Mouse (Mus musculus): ENCODE results near the gene Sugct. TPM values are rescaled to one million over a fixed set of nuclear protein-coding genes. Genes with fewer than 3 reads are reported as not detected.

Sugct gene
- polyA plus RNA-seq, 1 experiment from 2014 or later: 3.5 TPM

- H3K27me3 ChIP-seq: no peaks in the 10 kb centered on the region
- ATAC-seq (ENCODE audit: low FRiP score): no peak
- no peaks in the 10 kb centered on the region for H3K36me3 ChIP-seq
- H3K9ac ChIP-seq: no peak overlapping the region
- no peaks in the 10 kb centered on the region for H3K4me1 ChIP-seq (replicated peaks)
- no peak overlapping the region for H3K4me2 ChIP-seq
- no peak overlapping the region for H3K27ac ChIP-seq
- no peak overlapping the region for H3K4me3 ChIP-seq
- WGBS: 89% methylated on average over 3 of the region's 3 CpGs
- no peaks in the 10 kb centered on the region for H3K9me3 ChIP-seq
Observed at GRCm38 (mm10) chr13:17043426-17044224, 651.7 kb downstream of the Sugct start.

DNA sequence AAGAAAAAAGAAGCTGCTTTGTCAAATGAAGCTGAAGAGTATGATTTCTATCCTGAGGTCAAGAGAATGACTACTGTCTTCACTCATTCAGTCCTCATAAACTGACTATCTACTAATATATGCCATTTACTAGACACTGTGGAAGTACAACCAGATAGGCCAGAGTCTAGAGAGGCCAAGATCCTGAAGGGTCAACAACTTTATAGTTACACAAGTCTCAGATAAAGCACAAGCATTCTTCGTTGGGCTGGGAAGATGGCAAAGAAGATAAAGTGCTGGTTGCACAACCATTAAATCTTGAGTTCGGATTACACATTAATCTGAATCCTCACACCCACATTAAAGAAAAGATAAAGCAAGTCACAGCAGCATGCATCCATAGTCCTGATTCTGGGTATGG, 653.0 kb downstream of the Sugct start:
- Histone ChIP-seq H3K27ac (no peak overlapping the region), H3K4me3 (no peak overlapping the region), H3K27me3 (no peaks in the 10 kb centered on the region), H3K36me3 (no peaks in the 10 kb centered on the region), H3K9ac (no peak overlapping the region), H3K9me3 (no peaks in the 10 kb centered on the region), H3K4me2 (no peak overlapping the region), H3K4me1 (replicated peaks) (no peaks in the 10 kb centered on the region)
- 91% methylated on average over 2 of the region's 2 CpGs for WGBS
- no peak for ATAC-seq (ENCODE audit: low FRiP score)

- H3K9ac ChIP-seq: no peak overlapping the region
- no peak overlapping the region for H3K4me2 ChIP-seq
- no peaks in the 10 kb centered on the region for H3K4me1 ChIP-seq (replicated peaks)
- ATAC-seq (ENCODE audit: low FRiP score): no peak
- H3K4me3 ChIP-seq: no peak overlapping the region
- no peaks in the 10 kb centered on the region for H3K9me3 ChIP-seq
- H3K36me3 ChIP-seq: no peaks in the 10 kb centered on the region
- 82% methylated on average over 2 of the region's 2 CpGs for WGBS
- no peak overlapping the region for H3K27ac ChIP-seq
- H3K27me3 ChIP-seq: no peaks in the 10 kb centered on the region
Observed at GRCm38 (mm10) chr13:17039727-17040126, 655.6 kb downstream of the Sugct start.

- Histone ChIP-seq H3K4me2 (no peak overlapping the region), H3K4me1 (replicated peaks) (no peaks in the 10 kb centered on the region), H3K9me3 (no peaks in the 10 kb centered on the region), H3K27me3 (no peaks in the 10 kb centered on the region), H3K27ac (no peak overlapping the region), H3K4me3 (no peak overlapping the region), H3K9ac (no peak overlapping the region), H3K36me3 (no peaks in the 10 kb centered on the region)
- ATAC-seq (ENCODE audit: low FRiP score): no peak
- 89% methylated on average over 4 of the region's 4 CpGs for WGBS
Observed at GRCm38 (mm10) chr13:17038341-17038740, 657.0 kb downstream of the Sugct start.

DNA sequence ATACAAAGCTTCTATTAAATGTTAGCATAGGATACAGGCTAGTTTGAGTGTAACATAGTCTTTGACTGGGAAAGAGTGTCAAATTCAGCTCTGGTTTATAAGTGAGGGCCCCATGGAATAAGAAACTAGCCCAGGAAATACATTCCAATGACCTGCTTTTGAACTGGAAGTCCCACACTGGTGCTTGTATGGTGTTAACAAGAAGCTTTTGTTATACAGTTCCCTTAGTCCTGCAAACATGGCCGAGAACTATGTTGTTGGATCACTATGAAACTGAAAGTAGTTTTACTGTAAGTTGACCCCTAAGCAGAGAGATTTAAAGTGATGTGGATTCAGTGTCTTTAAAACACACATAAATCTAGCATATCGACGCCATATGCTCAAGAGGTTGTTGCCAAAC, 657.5 kb downstream of the Sugct start:
- no peaks in the 10 kb centered on the region for H3K9me3 ChIP-seq
- H3K27me3 ChIP-seq: no peaks in the 10 kb centered on the region
- no peaks in the 10 kb centered on the region for H3K4me1 ChIP-seq (replicated peaks)
- no peak overlapping the region for H3K27ac ChIP-seq
- WGBS: 89% methylated on average over 3 of the region's 3 CpGs
- no peak overlapping the region for H3K4me2 ChIP-seq
- H3K9ac ChIP-seq: no peak overlapping the region
- no peak overlapping the region for H3K4me3 ChIP-seq
- ATAC-seq (ENCODE audit: low FRiP score): no peak
- no peaks in the 10 kb centered on the region for H3K36me3 ChIP-seq

GRCm38 (mm10) chr13:17030761-17031160, 664.6 kb downstream of the Sugct start:
- WGBS: 86% methylated on average over 1 of the region's 1 CpGs
- H3K4me3 ChIP-seq: no peak overlapping the region
- no peaks in the 10 kb centered on the region for H3K4me1 ChIP-seq (replicated peaks)
- no peaks in the 10 kb centered on the region for H3K9me3 ChIP-seq
- no peak overlapping the region for H3K9ac ChIP-seq
- no peaks in the 10 kb centered on the region for H3K27me3 ChIP-seq
- ATAC-seq (ENCODE audit: low FRiP score): no peak
- no peak overlapping the region for H3K4me2 ChIP-seq
- H3K27ac ChIP-seq: no peak overlapping the region
- H3K36me3 ChIP-seq: no peaks in the 10 kb centered on the region

- H3K4me1 ChIP-seq (replicated peaks): no peaks in the 10 kb centered on the region
- no peaks in the 10 kb centered on the region for H3K36me3 ChIP-seq
- H3K4me3 ChIP-seq: no peak overlapping the region
- no peak for ATAC-seq (ENCODE audit: low FRiP score)
- H3K9ac ChIP-seq: no peak overlapping the region
- 43% methylated on average over 3 of the region's 3 CpGs for WGBS
- no peaks in the 10 kb centered on the region for H3K9me3 ChIP-seq
- H3K27ac ChIP-seq: no peak overlapping the region
- no peak overlapping the region for H3K4me2 ChIP-seq
- no peaks in the 10 kb centered on the region for H3K27me3 ChIP-seq
Observed at GRCm38 (mm10) chr13:17028595-17028994, 666.8 kb downstream of the Sugct start.

GRCm38 (mm10) chr13:17027846-17028529, 667.4 kb downstream of the Sugct start:
- WGBS: 96% methylated on average over 4 of the region's 4 CpGs
- H3K4me1 ChIP-seq (replicated peaks): no peaks in the 10 kb centered on the region

GRCm38 (mm10) chr13:17027001-17027400, 668.4 kb downstream of the Sugct start:
- H3K4me3 ChIP-seq: no peak overlapping the region
- no peak overlapping the region for H3K9ac ChIP-seq
- H3K27me3 ChIP-seq: no peaks in the 10 kb centered on the region
- H3K27ac ChIP-seq: no peak overlapping the region
- 80% methylated on average over 2 of the region's 2 CpGs for WGBS
- H3K4me1 ChIP-seq (replicated peaks): no peaks in the 10 kb centered on the region
- no peaks in the 10 kb centered on the region for H3K36me3 ChIP-seq
- no peak for ATAC-seq (ENCODE audit: low FRiP score)
- H3K9me3 ChIP-seq: no peaks in the 10 kb centered on the region
- H3K4me2 ChIP-seq: no peak overlapping the region

More at GRCm38 (mm10) chr13:17027846-17028529, 667.4 kb downstream of the Sugct start:
- Histone ChIP-seq H3K4me2 (no peak overlapping the region), H3K9me3 (no peaks in the 10 kb centered on the region), H3K27ac (no peak overlapping the region), H3K9ac (no peak overlapping the region), H3K36me3 (no peaks in the 10 kb centered on the region), H3K4me3 (no peak overlapping the region), H3K27me3 (no peaks in the 10 kb centered on the region)
- no peak for ATAC-seq (ENCODE audit: low FRiP score)

- Histone ChIP-seq H3K4me2 (no peak overlapping the region), H3K36me3 (no peaks in the 10 kb centered on the region), H3K9me3 (no peaks in the 10 kb centered on the region), H3K9ac (no peak overlapping the region), H3K4me3 (no peak overlapping the region), H3K27ac (no peak overlapping the region), H3K4me1 (replicated peaks) (no peaks in the 10 kb centered on the region), H3K27me3 (no peaks in the 10 kb centered on the region)
- no peak for ATAC-seq (ENCODE audit: low FRiP score)
- WGBS: 84% methylated on average over 2 of the region's 2 CpGs
Observed at GRCm38 (mm10) chr13:16996464-16996863, 698.9 kb downstream of the Sugct start.

DNA sequence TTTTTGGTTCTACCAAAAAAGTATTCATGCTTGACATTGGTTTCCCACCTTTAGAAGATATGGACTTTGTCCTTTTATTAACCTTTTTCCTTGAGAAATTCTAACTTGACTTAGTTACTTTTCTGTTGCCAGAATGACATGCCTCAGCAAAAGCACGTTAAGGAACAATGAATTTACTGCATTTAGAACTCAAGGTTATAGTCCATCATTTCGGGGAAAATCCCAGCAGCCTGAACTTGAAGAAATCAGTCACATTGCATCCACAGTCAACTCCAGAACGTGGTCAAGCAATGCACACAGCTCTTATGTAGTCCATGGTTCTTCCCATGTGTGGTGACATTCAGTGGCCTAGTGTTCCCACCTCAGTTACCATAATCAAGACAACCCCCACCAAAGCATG, 700.0 kb downstream of the Sugct start:
- H3K9ac ChIP-seq: no peak overlapping the region
- no peaks in the 10 kb centered on the region for H3K9me3 ChIP-seq
- ATAC-seq (ENCODE audit: low FRiP score): no peak
- no peak overlapping the region for H3K4me3 ChIP-seq
- 86% methylated on average over 3 of the region's 3 CpGs for WGBS
- no peaks in the 10 kb centered on the region for H3K4me1 ChIP-seq (replicated peaks)
- H3K4me2 ChIP-seq: no peak overlapping the region
- no peaks in the 10 kb centered on the region for H3K27me3 ChIP-seq
- H3K27ac ChIP-seq: no peak overlapping the region
- no peaks in the 10 kb centered on the region for H3K36me3 ChIP-seq

- Histone ChIP-seq H3K36me3 (no peaks in the 10 kb centered on the region), H3K27me3 (no peaks in the 10 kb centered on the region), H3K9me3 (no peaks in the 10 kb centered on the region), H3K4me3 (no peak overlapping the region), H3K4me2 (no peak overlapping the region), H3K4me1 (replicated peaks) (no peaks in the 10 kb centered on the region; the same call in 1 of the 2 replicates), H3K27ac (no peak overlapping the region), H3K9ac (no peak overlapping the region)
- 62% methylated on average over 6 of the region's 6 CpGs for WGBS
- no peak for ATAC-seq (ENCODE audit: low FRiP score)
Observed at GRCm38 (mm10) chr13:16977743-16978142, 717.6 kb downstream of the Sugct start.

DNA sequence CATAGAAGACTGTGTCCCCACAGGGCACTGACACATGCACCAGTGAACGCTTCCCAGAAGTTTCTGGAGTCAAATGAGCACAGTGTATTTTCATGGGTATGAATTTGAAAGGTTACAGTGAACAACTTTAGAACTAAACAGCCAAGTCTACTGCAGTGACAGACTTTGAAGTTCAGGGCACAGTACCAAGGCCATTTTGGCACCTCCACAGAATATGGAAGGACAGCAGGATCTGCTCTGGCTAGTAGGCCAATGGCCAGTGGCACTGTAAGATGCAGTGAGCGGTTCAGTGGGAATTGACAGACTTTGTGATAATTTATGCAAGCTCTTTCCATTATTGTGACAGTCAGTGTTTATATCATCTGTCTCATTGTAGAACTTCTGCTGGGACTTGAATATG, 724.1 kb downstream of the Sugct start:
- no peak overlapping the region for H3K27ac ChIP-seq
- WGBS: 79% methylated on average over 2 of the region's 2 CpGs
- no peak overlapping the region for H3K4me2 ChIP-seq
- no peaks in the 10 kb centered on the region for H3K9me3 ChIP-seq
- ATAC-seq (ENCODE audit: low FRiP score): no peak
- no peaks in the 10 kb centered on the region for H3K4me1 ChIP-seq (replicated peaks)
- no peak overlapping the region for H3K9ac ChIP-seq
- H3K4me3 ChIP-seq: no peak overlapping the region
- H3K27me3 ChIP-seq: no peaks in the 10 kb centered on the region
- no peaks in the 10 kb centered on the region for H3K36me3 ChIP-seq
